In the genomic region with DNA sequence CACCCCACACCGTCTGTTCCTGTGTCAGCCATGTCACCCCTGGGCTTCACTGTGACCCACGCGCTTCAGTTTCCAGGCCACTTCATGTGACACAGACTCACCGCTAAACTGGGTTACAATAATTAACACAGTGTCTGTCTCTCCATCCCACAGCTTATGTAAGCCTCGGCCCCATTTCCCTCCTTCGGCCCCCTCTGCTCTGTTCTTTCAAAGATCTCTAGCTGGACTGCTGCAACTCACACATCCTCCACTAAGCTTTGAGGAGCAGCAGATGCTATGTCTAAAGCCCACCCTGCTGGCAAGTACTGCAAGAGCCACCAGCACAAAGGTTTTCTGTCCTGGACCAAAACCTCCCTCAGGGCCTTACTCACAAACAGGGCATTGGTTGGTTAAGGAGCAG, we compare ENCODE assay signal across 27 mouse cellular contexts. TPM values are rescaled to one million over a fixed set of nuclear protein-coding genes. Genes with fewer than 3 reads are reported as not detected.
A peak's percentile ranks its signal among the peaks of the same experiment; 100 is the strongest.
DNase-seq lines count a peak whose midpoint lies in the region; ATAC-seq and TF ChIP-seq lines count a peak whose summit lies in the region.
"Had no signal": no experiment of that assay in that cellular context is flagged by ENCODE, and none has a peak within 500 bp of the region (broad histone marks: within the 10 kb centered on the region; RNA-seq: fewer than 3 reads in every experiment).

No protein-coding gene starts in this region.

- no peaks in the 10 kb centered on the region for H3K27me3 ChIP-seq in intestine, postnatal 0 days (replicated peaks; ENCODE audit: control insufficient read depth, insufficient read depth, low read length)
- H3K27me3 ChIP-seq in intestine, embryonic 15.5 days (replicated peaks), result no peaks in the 10 kb centered on the region
- no peaks in the 10 kb centered on the region for H3K27me3 ChIP-seq in midbrain, postnatal 0 days (ENCODE audit: insufficient read depth, low read length)
- H3K27me3 ChIP-seq in midbrain, embryonic 14.5 days (ENCODE audit: control insufficient read depth, insufficient read depth, low read length), result peaks cover under 1% of the 10 kb centered on the region; the same call in 1 of the 2 replicates
- H3K27me3 ChIP-seq: hindbrain, embryonic 15.5 days had no signal

- no peak for ATAC-seq in intestine, postnatal 0 days
- ATAC-seq in intestine, embryonic 15.5 days, result no peak
- no peak for ATAC-seq in midbrain, postnatal 0 days (ENCODE audit: low FRiP score)
- ATAC-seq in midbrain, embryonic 14.5 days (ENCODE audit: low FRiP score, low TSS enrichment), result no peak
- ATAC-seq: forebrain, embryonic 13.5 days; intestine, embryonic 16.5 days; lung, postnatal 0 days had no signal

- no peak overlapping the region for H3K9ac ChIP-seq in intestine, postnatal 0 days (ENCODE audit: low read depth, low read length)
- H3K9ac ChIP-seq in intestine, embryonic 15.5 days, result no peak overlapping the region
- H3K9ac ChIP-seq in midbrain, postnatal 0 days (replicated peaks; ENCODE audit: low read length, poor library complexity, severe bottlenecking), result no peak overlapping the region
- H3K9ac ChIP-seq in midbrain, embryonic 14.5 days (replicated peaks; ENCODE audit: low read length), result no peak overlapping the region
- H3K9ac ChIP-seq: forebrain, embryonic 13.5 days; heart, embryonic 12.5 days; hindbrain, embryonic 15.5 days; limb, embryonic 15.5 days; liver, embryonic 13.5 days; neural tube, embryonic 13.5 days had no signal

- no peak overlapping the region for H3K4me3 ChIP-seq in intestine, postnatal 0 days (ENCODE audit: low read depth, low read length)
- H3K4me3 ChIP-seq in intestine, embryonic 15.5 days (replicated peaks), result no peak overlapping the region
- H3K4me3 ChIP-seq in midbrain, postnatal 0 days (ENCODE audit: low read depth, low read length), result no peak overlapping the region
- no peak overlapping the region for H3K4me3 ChIP-seq in midbrain, embryonic 14.5 days (replicated peaks; ENCODE audit: low read depth, low read length)
- H3K4me3 ChIP-seq: forebrain, embryonic 13.5 days; heart, adult 2 months; heart, embryonic 12.5 days; hindbrain, embryonic 15.5 days; limb, embryonic 10.5 days; limb, embryonic 15.5 days; liver, embryonic 13.5 days; neural tube, embryonic 13.5 days had no signal

- peaks cover 12% of the 10 kb centered on the region for H3K4me1 ChIP-seq in intestine, postnatal 0 days (replicated peaks; ENCODE audit: control insufficient read depth, insufficient read depth, low read length)
- H3K4me1 ChIP-seq in intestine, embryonic 15.5 days (replicated peaks), result peaks cover 26% of the 10 kb centered on the region
- no peaks in the 10 kb centered on the region for H3K4me1 ChIP-seq in midbrain, postnatal 0 days (ENCODE audit: insufficient read depth, low read length)
- no peaks in the 10 kb centered on the region for H3K4me1 ChIP-seq in midbrain, embryonic 14.5 days (ENCODE audit: control insufficient read depth, insufficient read depth, low read length)

- no peak overlapping the region for H3K4me2 ChIP-seq in intestine, postnatal 0 days (replicated peaks; ENCODE audit: low read depth)
- H3K4me2 ChIP-seq in intestine, embryonic 15.5 days (replicated peaks), result no peak overlapping the region
- H3K4me2 ChIP-seq in midbrain, postnatal 0 days (ENCODE audit: low read depth, low read length, poor library complexity, severe bottlenecking), result no peak overlapping the region
- H3K4me2 ChIP-seq in midbrain, embryonic 14.5 days (ENCODE audit: low read length), result no peak overlapping the region
- H3K4me2 ChIP-seq: forebrain, embryonic 13.5 days; heart, embryonic 12.5 days; hindbrain, embryonic 15.5 days; limb, embryonic 15.5 days; liver, embryonic 13.5 days; neural tube, embryonic 13.5 days had no signal

- WGBS in intestine, postnatal 0 days, result 85% methylated on average over 6 of the region's 6 CpGs
- 82% methylated on average over 6 of the region's 6 CpGs for WGBS in intestine, embryonic 15.5 days
- 81% methylated on average over 6 of the region's 6 CpGs for WGBS in midbrain, postnatal 0 days
- WGBS in midbrain, embryonic 14.5 days, result 83% methylated on average over 6 of the region's 6 CpGs

- H3K27ac ChIP-seq in intestine, postnatal 0 days (ENCODE audit: low read depth, low read length), result no peak overlapping the region
- H3K27ac ChIP-seq in intestine, embryonic 15.5 days, result no peak overlapping the region
- no peak overlapping the region for H3K27ac ChIP-seq in midbrain, postnatal 0 days (ENCODE audit: low read depth, low read length)
- no peak overlapping the region for H3K27ac ChIP-seq in midbrain, embryonic 14.5 days (replicated peaks; ENCODE audit: low read depth, low read length)
- H3K27ac ChIP-seq: forebrain, embryonic 13.5 days; heart, adult 2 months; hindbrain, embryonic 15.5 days; limb, embryonic 10.5 days; limb, embryonic 15.5 days; liver, embryonic 13.5 days; neural tube, embryonic 13.5 days had no signal

- no peaks in the 10 kb centered on the region for H3K9me3 ChIP-seq in intestine, postnatal 0 days (ENCODE audit: control insufficient read depth)
- no peaks in the 10 kb centered on the region for H3K9me3 ChIP-seq in intestine, embryonic 15.5 days
- H3K9me3 ChIP-seq in midbrain, postnatal 0 days (ENCODE audit: low read length), result no peaks in the 10 kb centered on the region
- H3K9me3 ChIP-seq in midbrain, embryonic 14.5 days (ENCODE audit: control insufficient read depth, low read length), result no peaks in the 10 kb centered on the region
- H3K9me3 ChIP-seq: forebrain, embryonic 13.5 days; heart, embryonic 12.5 days; hindbrain, embryonic 15.5 days; limb, embryonic 10.5 days; limb, embryonic 15.5 days; liver, embryonic 13.5 days; neural tube, embryonic 13.5 days had no signal

- peak; percentile 44 for DNase-seq in cerebellum, adult 9-10 months
- no peak for DNase-seq in cerebellum, adult 9-11 months
- no peak for DNase-seq in midbrain, postnatal 0 days (ENCODE audit: low spot score)
- no peak for DNase-seq in midbrain, embryonic 14.5 days
- no peak for DNase-seq in right cerebral cortex, adult 2 months (ENCODE audit: low spot score in 2 of 2)
- no peak for DNase-seq in left cerebral cortex, postnatal 10 days (ENCODE audit: extremely low spot score in 1 of 2, low spot score in 2 of 2)
- DNase-seq: adrenal gland, postnatal 25 days; cerebellum, postnatal 10 days; heart, adult 2 months; heart, postnatal 4 days; kidney, postnatal 25 days; liver, embryonic 13.5 days; lung, adult 18-20 months; lung, postnatal 4 days; spleen, adult 18-20 months; thymus, adult 18-20 months; thymus, postnatal 25 days had no signal

- TF ChIP-seq CTCF in intestine, postnatal 0 days (IDR thresholded peaks at IDR 0.05; ENCODE audit: low read depth), result peak; percentile 28
- peak; percentile 40 for TF ChIP-seq CTCF in midbrain, postnatal 0 days (IDR thresholded peaks at IDR 0.05)

- no peaks in the 10 kb centered on the region for H3K36me3 ChIP-seq in intestine, postnatal 0 days (ENCODE audit: control insufficient read depth, insufficient read depth)
- no peaks in the 10 kb centered on the region for H3K36me3 ChIP-seq in intestine, embryonic 15.5 days
- no peaks in the 10 kb centered on the region for H3K36me3 ChIP-seq in midbrain, postnatal 0 days (ENCODE audit: insufficient read depth, low read length)
- no peaks in the 10 kb centered on the region for H3K36me3 ChIP-seq in midbrain, embryonic 14.5 days (ENCODE audit: control insufficient read depth, insufficient read depth, low read length)
- H3K36me3 ChIP-seq: heart, embryonic 12.5 days; hindbrain, embryonic 15.5 days; limb, embryonic 10.5 days; limb, embryonic 15.5 days; liver, embryonic 13.5 days; neural tube, embryonic 13.5 days had no signal

- intact Hi-C loops in left cerebral cortex, postnatal 10 days (cut with DNase I), result no loop called here

RNA-seq across cellular contexts. Expression of gene Nacc2, which starts 7.8 kb away (rescaled TPM):
- 14.1 and 14.2 TPM in 2 replicates for polyA plus RNA-seq in intestine, postnatal 0 days (2015; fragmentation: Nextera tagmentation; extraction: Ambion mirVana)
- polyA plus RNA-seq in intestine, embryonic 15.5 days (2015; fragmentation: Nextera tagmentation; extraction: Ambion mirVana), result 14.4 and 16.9 TPM in 2 replicates
- 35.2 and 40.7 TPM in 2 replicates for total RNA-seq in midbrain, postnatal 0 days (2014; rRNA removed)
- 21.4 and 23.9 TPM in 2 replicates for polyA plus RNA-seq in midbrain, postnatal 0 days (2015; fragmentation: Nextera tagmentation; extraction: Ambion mirVana)
- polyA plus RNA-seq in midbrain, embryonic 14.5 days (2014; fragmentation: Nextera tagmentation; extraction: Ambion mirVana), result 8.2 and 10.3 TPM in 2 replicates
- total RNA-seq in left cerebral cortex, postnatal 10 days (2021), result 10 to 100 TPM; 45.6 to 46.4 TPM
